Mouse (Mus musculus): ENCODE measurements around the gene Caprin2.

Caprin2 gene

GRCm38 (mm10) chr6:148838460-148838859 lies 57.6 kb downstream of the Caprin2 start:
- DNase-seq (ENCODE audit: low spot score): no peak

- no peak for DNase-seq (ENCODE audit: low spot score)
These were observed 64.3 kb downstream of the Caprin2 start for GRCm38 (mm10) chr6:148831728-148832121.

GRCm38 (mm10) chr6:148830748-148831727 lies 65.0 kb downstream of the Caprin2 start, which contains the start of gene Ipo8:
TSS of gene Ipo8 (minus strand) at chr6:148831467.
- peak; percentile 52 for DNase-seq (ENCODE audit: low spot score)

- DNase-seq (ENCODE audit: low spot score): no peak
These were observed 65.7 kb downstream of the Caprin2 start for GRCm38 (mm10) chr6:148830355-148830747.

GRCm38 (mm10) chr6:148826119-148826518 lies 69.9 kb downstream of the Caprin2 start:
- no peak for DNase-seq (ENCODE audit: low spot score)

GRCm38 (mm10) chr6:148818624-148819343 lies 77.3 kb downstream of the Caprin2 start:
- no peak for DNase-seq (ENCODE audit: low spot score)

- no peak for DNase-seq (ENCODE audit: low spot score)
These were observed 79.3 kb downstream of the Caprin2 start for GRCm38 (mm10) chr6:148816751-148817150.

- DNase-seq (ENCODE audit: low spot score): no peak
These were observed 84.9 kb downstream of the Caprin2 start for GRCm38 (mm10) chr6:148811117-148811516.

GRCm38 (mm10) chr6:148799773-148800172 lies 96.3 kb downstream of the Caprin2 start:
- DNase-seq (ENCODE audit: low spot score): no peak

- no peak for DNase-seq (ENCODE audit: low spot score)
These were observed 100.9 kb downstream of the Caprin2 start for GRCm38 (mm10) chr6:148795145-148795544.

Data from urinary bladder, postnatal 10 days (tissue).